Mouse (Mus musculus): ENCODE data around the gene Nrsn2. TPM values are rescaled to one million over a fixed set of nuclear protein-coding genes. Genes with fewer than 3 reads are reported as not detected.

The Nrsn2 gene
- total and polyA plus RNA-seq, 2 experiments from 2014 or later: 0.12 TPM; not detected in 1

GRCm38 (mm10) chr2:152406126-152406525, 29.7 kb upstream of the Nrsn2 start:
- Histone ChIP-seq H3K27ac (ENCODE audit: low read depth) (peak overlapping the region; percentile 60), H3K4me2 (ENCODE audit: low read depth, low read length) (peak overlapping the region; percentile 63), H3K36me3 (replicated peaks; ENCODE audit: control insufficient read depth, insufficient read depth, low read length) (no peaks in the 10 kb centered on the region), H3K4me3 (ENCODE audit: low read depth, low read length) (peak overlapping the region; percentile 32), H3K9ac (replicated peaks; ENCODE audit: low read depth, low read length) (peak overlapping the region; percentile 46; the same call in 1 of the 2 replicates), H3K27me3 (ENCODE audit: control insufficient read depth, insufficient read depth, low read length) (no peaks in the 10 kb centered on the region), H3K9me3 (replicated peaks; ENCODE audit: control insufficient read depth, low read length) (no peaks in the 10 kb centered on the region), H3K4me1 (ENCODE audit: control insufficient read depth, insufficient read depth) (peaks cover 19% of the 10 kb centered on the region)
- ATAC-seq (ENCODE audit: insufficient read depth, low read depth): peak; percentile 96
- TF ChIP-seq CTCF (IDR thresholded peaks at IDR 0.05; ENCODE audit: low read depth): no peak
- no peak for TF ChIP-seq EP300 (IDR thresholded peaks at IDR 0.05; ENCODE audit: low read depth)
- under 1% methylated on average over 19 of the region's 19 CpGs for WGBS
- peak; percentile 95 for DNase-seq (ENCODE audit: low spot score)

GRCm38 (mm10) chr2:152399122-152399542, 22.7 kb upstream of the Nrsn2 start:
- Histone ChIP-seq H3K9ac (replicated peaks; ENCODE audit: low read depth, low read length) (peak overlapping the region; percentile 46), H3K4me3 (ENCODE audit: low read depth, low read length) (peak overlapping the region; percentile 96), H3K27ac (ENCODE audit: low read depth) (peak overlapping the region; percentile 98), H3K27me3 (ENCODE audit: control insufficient read depth, insufficient read depth, low read length) (no peaks in the 10 kb centered on the region), H3K9me3 (replicated peaks; ENCODE audit: control insufficient read depth, low read length) (no peaks in the 10 kb centered on the region), H3K4me1 (ENCODE audit: control insufficient read depth, insufficient read depth) (peaks cover 9% of the 10 kb centered on the region; the same call in 1 of the 2 replicates), H3K4me2 (ENCODE audit: low read depth, low read length) (peak overlapping the region; percentile 90), H3K36me3 (replicated peaks; ENCODE audit: control insufficient read depth, insufficient read depth, low read length) (no peaks in the 10 kb centered on the region)
- DNase-seq (ENCODE audit: low spot score): peak; percentile 55
- no peak for TF ChIP-seq CTCF (IDR thresholded peaks at IDR 0.05; ENCODE audit: low read depth)
- no peak for TF ChIP-seq EP300 (IDR thresholded peaks at IDR 0.05; ENCODE audit: low read depth)
- 2% methylated on average over 13 of the region's 13 CpGs for WGBS
- ATAC-seq (ENCODE audit: insufficient read depth, low read depth): no peak

- TF ChIP-seq EP300 (IDR thresholded peaks at IDR 0.05; ENCODE audit: low read depth) (peak; percentile 66), CTCF (IDR thresholded peaks at IDR 0.05; ENCODE audit: low read depth) (peak; percentile 13; the same call in 1 of the 2 replicates)
- peaks cover 9% of the 10 kb centered on the region; the same call in 1 of the 2 replicates for H3K4me1 ChIP-seq (ENCODE audit: control insufficient read depth, insufficient read depth)
- peak overlapping the region; percentile 49 for H3K9ac ChIP-seq (replicated peaks; ENCODE audit: low read depth, low read length)
- H3K9me3 ChIP-seq (replicated peaks; ENCODE audit: control insufficient read depth, low read length): no peaks in the 10 kb centered on the region
- H3K36me3 ChIP-seq (replicated peaks; ENCODE audit: control insufficient read depth, insufficient read depth, low read length): no peaks in the 10 kb centered on the region
- DNase-seq (ENCODE audit: low spot score) (peak; percentile 98), ATAC-seq (ENCODE audit: insufficient read depth, low read depth) (peak; percentile 87)
- under 1% methylated on average over 38 of the region's 38 CpGs for WGBS
- H3K27ac ChIP-seq (ENCODE audit: low read depth): peak overlapping the region; percentile 98
- H3K4me3 ChIP-seq (ENCODE audit: low read depth, low read length): peak overlapping the region; percentile 96
- H3K4me2 ChIP-seq (ENCODE audit: low read depth, low read length): peak overlapping the region; percentile 90
- no peaks in the 10 kb centered on the region for H3K27me3 ChIP-seq (ENCODE audit: control insufficient read depth, insufficient read depth, low read length)
These were observed 22.3 kb upstream of the Nrsn2 start for GRCm38 (mm10) chr2:152398691-152399090.

- peaks cover 9% of the 10 kb centered on the region; the same call in 1 of the 2 replicates for H3K4me1 ChIP-seq (ENCODE audit: control insufficient read depth, insufficient read depth)
- no peaks in the 10 kb centered on the region for H3K9me3 ChIP-seq (replicated peaks; ENCODE audit: control insufficient read depth, low read length)
- H3K4me2 ChIP-seq (ENCODE audit: low read depth, low read length): peak within 1 kb of the TSS; percentile 90
- DNase-seq (ENCODE audit: low spot score): peak; percentile 94
- ATAC-seq (ENCODE audit: insufficient read depth, low read depth): peak; percentile 62
- H3K9ac ChIP-seq (replicated peaks; ENCODE audit: low read depth, low read length): peak within 1 kb of the TSS; percentile 96
- H3K27me3 ChIP-seq (ENCODE audit: control insufficient read depth, insufficient read depth, low read length): no peaks in the 10 kb centered on the region
- H3K36me3 ChIP-seq (replicated peaks; ENCODE audit: control insufficient read depth, insufficient read depth, low read length): no peaks in the 10 kb centered on the region
- TF ChIP-seq EP300 (IDR thresholded peaks at IDR 0.05; ENCODE audit: low read depth) (peak; percentile 41; the same call in 1 of the 2 replicates), CTCF (IDR thresholded peaks at IDR 0.05; ENCODE audit: low read depth) (no peak)
- peak within 1 kb of the TSS; percentile 96 for H3K4me3 ChIP-seq (ENCODE audit: low read depth, low read length)
- WGBS: under 1% methylated on average over 64 of the region's 104 CpGs
- H3K27ac ChIP-seq (ENCODE audit: low read depth): peak within 1 kb of the TSS; percentile 98
These were observed 21.4 kb upstream of the Nrsn2 start, which contains the start of gene Sox12 for GRCm38 (mm10) chr2:152397680-152398435. TSS of gene Sox12 (minus strand) at chr2:152398063.

- Histone ChIP-seq H3K27me3 (ENCODE audit: control insufficient read depth, insufficient read depth, low read length) (no peaks in the 10 kb centered on the region), H3K27ac (ENCODE audit: low read depth) (peak overlapping the region; percentile 98), H3K4me1 (ENCODE audit: control insufficient read depth, insufficient read depth) (peaks cover 9% of the 10 kb centered on the region; the same call in 1 of the 2 replicates), H3K4me3 (ENCODE audit: low read depth, low read length) (peak overlapping the region; percentile 96), H3K9ac (replicated peaks; ENCODE audit: low read depth, low read length) (peak overlapping the region; percentile 96), H3K4me2 (ENCODE audit: low read depth, low read length) (peak overlapping the region; percentile 90), H3K36me3 (replicated peaks; ENCODE audit: control insufficient read depth, insufficient read depth, low read length) (no peaks in the 10 kb centered on the region), H3K9me3 (replicated peaks; ENCODE audit: control insufficient read depth, low read length) (no peaks in the 10 kb centered on the region)
- WGBS: under 1% methylated on average over 68 of the region's 77 CpGs
- TF ChIP-seq EP300 (IDR thresholded peaks at IDR 0.05; ENCODE audit: low read depth): no peak; the same call in 1 of the 2 replicates
- DNase-seq (ENCODE audit: low spot score) (peak; percentile 83), ATAC-seq (ENCODE audit: insufficient read depth, low read depth) (peak; percentile 17)
These were observed 20.7 kb upstream of the Nrsn2 start for GRCm38 (mm10) chr2:152397004-152397589.
